Mouse (Mus musculus): ENCODE measurements around the gene Cnksr1.
A peak's percentile ranks its signal among the peaks of the same experiment; 100 is the strongest.

Gene Cnksr1

GRCm38 (mm10) chr4:134252911-134253721 is 14.9 kb upstream of the Cnksr1 start:
- no peak for DNase-seq

- no peak for DNase-seq
These were observed 14.1 kb upstream of the Cnksr1 start for GRCm38 (mm10) chr4:134252131-134252910.

GRCm38 (mm10) chr4:134251241-134252130 is 13.3 kb upstream of the Cnksr1 start:
- DNase-seq: no peak

- no peak for DNase-seq
These were observed 12.7 kb upstream of the Cnksr1 start for GRCm38 (mm10) chr4:134250930-134251240.

GRCm38 (mm10) chr4:134250116-134250929 is 12.1 kb upstream of the Cnksr1 start:
- no peak for DNase-seq

GRCm38 (mm10) chr4:134249651-134250050 is 11.5 kb upstream of the Cnksr1 start:
- DNase-seq: peak; percentile 24 to 33

GRCm38 (mm10) chr4:134246719-134247258 is 8.6 kb upstream of the Cnksr1 start, which contains the start of gene Gm30191:
TSS of gene Gm30191 (plus strand) at chr4:134246935.
- no peak for DNase-seq

- DNase-seq: no peak
These were observed 8.1 kb upstream of the Cnksr1 start for GRCm38 (mm10) chr4:134246256-134246655.

- DNase-seq: peak; percentile 87 to 92
These were observed 7.1 kb upstream of the Cnksr1 start, which contains the start of gene Zfp593 for GRCm38 (mm10) chr4:134245148-134245843. TSS of gene Zfp593 (minus strand) at chr4:134245592.

GRCm38 (mm10) chr4:134243516-134244250 is 5.5 kb upstream of the Cnksr1 start, which contains the start of gene E130218I03Rik:
TSS of gene E130218I03Rik (plus strand) at chr4:134243662.
- no peak for DNase-seq

- no peak for DNase-seq
These were observed 487 bp upstream of the Cnksr1 start for GRCm38 (mm10) chr4:134238686-134239085.

- DNase-seq: no peak
These were observed 469 bp downstream of the Cnksr1 start for GRCm38 (mm10) chr4:134237582-134238278.

- DNase-seq: no peak
These were observed 3.3 kb downstream of the Cnksr1 start for GRCm38 (mm10) chr4:134234876-134235275.

GRCm38 (mm10) chr4:134230431-134230830 is 7.8 kb downstream of the Cnksr1 start:
- no peak for DNase-seq

GRCm38 (mm10) chr4:134227194-134227593 is 11.0 kb downstream of the Cnksr1 start, which contains the start of gene Catsper4:
TSS of gene Catsper4 (minus strand) at chr4:134227383.
- DNase-seq: no peak

- DNase-seq: no peak
These were observed 15.2 kb downstream of the Cnksr1 start for GRCm38 (mm10) chr4:134222793-134223600.

- DNase-seq: no peak
These were observed 31.6 kb downstream of the Cnksr1 start for GRCm38 (mm10) chr4:134206488-134207053.

- no peak for DNase-seq
These were observed 34.8 kb downstream of the Cnksr1 start for GRCm38 (mm10) chr4:134203340-134203896.
